Mouse (Mus musculus) v-Abl transformed pro-B cells (cell line): Measurements from ENCODE around the gene Svs4.
"Not testable (repeated sequence)": the region's sequence is repeated elsewhere in the genome, so short reads cannot be mapped to it uniquely, and the experiment has no call there.

Source experiments
- in situ Hi-C, 2 experiments: fragments of 400-800 bp; cut with MboI; formaldehyde crosslinking; loops; one replicate each; pipeline ENCODE4 v1.15.1; 2025; ENCODE audit not compliant: unreplicated experiment in 2 of 2

Gene Svs4

DNA sequence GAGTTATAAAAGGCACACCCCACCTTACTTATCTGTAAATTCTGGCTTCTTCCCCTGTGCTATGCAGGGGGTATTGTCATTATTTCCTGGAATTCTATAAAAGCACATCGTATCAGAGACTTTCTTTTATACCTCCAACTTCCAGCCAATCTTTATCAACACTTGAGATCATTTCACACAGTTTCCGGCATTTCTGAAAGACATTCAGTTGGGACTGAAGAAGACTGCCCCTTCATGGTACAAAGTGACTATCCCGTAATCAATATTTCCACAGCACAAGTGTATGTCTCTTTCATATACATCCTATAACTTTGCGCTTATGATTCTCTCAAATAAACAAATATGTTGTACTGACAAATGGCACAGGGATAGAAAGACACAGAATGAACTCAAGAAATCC is at the start of gene Svs4:
Gene Svs4 (minus strand): TSS at position 101 of the 400 bp plus-strand sequence.
- in situ Hi-C loops = no loop called here

GRCm38 (mm10) chr2:164320983-164321382 is 42.7 kb upstream of the Svs4 start:
- in situ Hi-C loops = no loop called here

- in situ Hi-C loops = not testable (repeated sequence)
These were observed 38.2 kb upstream of the Svs4 start, which contains the start of gene Svs6 for GRCm38 (mm10) chr2:164316451-164316850. Svs6 (plus strand) TSS chr2:164316751.

GRCm38 (mm10) chr2:164315460-164315859 is 37.2 kb upstream of the Svs4 start:
- in situ Hi-C loops = not testable (repeated sequence)

- in situ Hi-C loops = no loop called here
These were observed 34.3 kb upstream of the Svs4 start for GRCm38 (mm10) chr2:164312599-164312998.

DNA sequence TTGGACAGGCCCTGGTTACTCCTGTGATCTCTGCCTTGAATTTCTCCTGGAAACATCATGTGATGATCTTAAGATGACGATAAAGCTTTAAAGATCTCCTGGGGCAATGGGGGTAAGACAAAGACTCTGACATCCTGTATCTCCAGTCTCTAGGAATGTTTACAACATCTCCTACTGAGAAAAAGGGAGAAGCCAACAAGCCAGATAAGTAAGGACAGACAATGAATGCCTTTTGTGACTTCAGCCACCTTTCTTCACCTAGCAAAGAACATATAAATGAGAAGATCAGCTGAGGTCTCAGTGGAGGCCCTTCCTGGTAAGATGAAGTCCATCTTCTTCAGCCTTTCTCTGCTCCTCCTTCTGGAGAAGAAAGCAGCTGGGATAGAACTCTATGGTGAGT is 10.7 kb upstream of the Svs4 start, which contains the start of gene Svs3a:
Gene Svs3a (plus strand): TSS at position 301 of the 400 bp plus-strand sequence.
- in situ Hi-C loops = not testable (repeated sequence)

DNA sequence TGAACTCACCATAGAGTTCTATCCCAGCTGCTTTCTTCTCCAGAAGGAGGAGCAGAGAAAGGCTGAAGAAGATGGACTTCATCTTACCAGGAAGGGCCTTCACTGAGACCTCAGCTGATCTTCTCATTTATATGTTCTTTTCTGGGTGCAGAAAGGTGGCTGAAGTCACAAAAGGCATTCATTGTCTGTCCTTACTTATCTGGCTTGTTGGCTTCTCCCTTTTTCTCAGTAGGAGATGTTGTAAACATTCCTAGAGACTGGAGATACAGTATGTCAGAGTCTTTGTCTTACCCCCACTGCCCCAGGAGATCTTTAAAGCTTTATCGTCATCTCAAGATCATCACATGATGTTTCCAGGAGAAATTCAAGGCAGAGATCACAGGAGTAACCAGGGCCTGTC is 21.7 kb downstream of the Svs4 start, which contains the start of gene Svs3b:
Gene Svs3b (minus strand): TSS at position 101 of the 400 bp plus-strand sequence.
- in situ Hi-C loops = not testable (repeated sequence)

DNA sequence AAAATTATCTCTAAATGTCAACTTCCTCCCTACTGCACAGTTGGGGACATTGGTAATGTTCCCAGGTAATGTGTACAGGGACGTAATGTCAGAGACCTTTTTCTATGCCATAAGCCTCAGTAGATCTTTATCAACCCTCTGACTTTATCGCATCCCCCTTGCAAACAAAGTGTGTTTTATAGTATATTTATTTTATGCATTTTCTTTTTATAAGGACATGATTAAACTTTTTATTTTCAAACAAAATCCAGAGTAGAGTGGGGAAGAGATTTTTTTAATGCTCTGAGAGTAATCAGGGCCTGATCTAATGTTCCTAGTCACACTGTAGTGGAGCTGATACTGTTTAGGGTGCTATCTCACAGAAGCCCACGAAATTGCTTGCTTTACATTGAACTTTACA is 39.9 kb downstream of the Svs4 start, which contains the start of gene Svs2:
Gene Svs2 (minus strand): TSS at position 101 of the 400 bp plus-strand sequence.
- in situ Hi-C loops = no loop called here

DNA sequence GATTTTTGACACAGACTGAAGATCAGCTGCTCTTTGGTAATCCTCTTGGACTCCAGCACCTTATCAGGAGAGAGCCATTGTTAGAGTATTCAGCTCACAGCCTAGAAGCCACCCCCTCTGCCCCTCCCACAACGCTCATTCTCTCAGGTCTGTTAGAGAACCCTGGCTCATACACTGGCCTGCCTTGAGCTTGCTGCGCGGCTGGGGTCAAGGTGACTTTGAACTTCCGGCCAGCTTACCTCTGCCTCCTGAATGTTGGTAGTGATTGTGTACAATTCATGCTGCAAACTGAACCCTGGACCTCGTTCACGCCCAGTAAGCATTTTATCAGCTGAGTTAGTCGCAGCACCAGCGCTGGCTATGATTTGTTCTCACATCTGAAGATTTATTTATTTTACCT is 45.6 kb downstream of the Svs4 start:
- in situ Hi-C loops = no loop called here

DNA sequence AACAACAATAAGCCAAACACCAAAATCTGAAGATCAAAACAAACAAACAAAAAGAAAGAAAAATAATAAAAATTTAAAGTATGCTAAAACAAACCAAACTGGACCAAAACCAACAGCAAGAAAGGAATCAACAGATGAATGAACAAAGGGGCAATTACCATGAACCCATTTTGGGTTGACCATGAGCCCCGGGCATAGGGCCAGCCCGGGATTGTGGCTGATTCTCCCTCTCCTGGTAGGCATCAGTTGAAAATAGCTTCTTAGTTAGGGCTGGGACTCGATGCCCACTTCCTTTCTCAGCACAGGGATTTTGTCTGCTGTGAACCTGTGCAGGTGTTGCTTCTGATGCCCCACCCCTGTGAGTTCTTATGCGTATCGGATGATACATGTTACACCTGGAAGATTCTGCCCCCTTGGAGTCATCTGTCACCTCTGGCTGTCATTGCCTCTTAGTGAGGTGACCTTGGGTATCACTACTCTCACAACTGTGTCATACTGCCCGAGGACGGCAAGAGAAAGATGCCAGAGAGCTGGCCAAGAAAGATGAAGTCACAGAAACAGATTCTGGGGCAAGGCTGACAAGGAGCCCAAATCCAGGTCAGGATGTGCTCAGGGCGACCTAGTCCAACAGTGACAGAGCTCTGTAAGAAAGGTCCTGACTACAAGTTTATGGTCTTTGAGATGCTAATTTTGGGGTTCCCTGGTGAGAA is 49.7 kb downstream of the Svs4 start:
- in situ Hi-C loops = no loop called here
